Mouse (Mus musculus) thymus, postnatal 4 days (tissue): ENCODE data around the gene Slc27a3.
A peak's percentile ranks its signal among the peaks of the same experiment; 100 is the strongest.

Experiments used
- DNase-seq: peaks from one replicate; pipeline ENCODE4 v3.0.0; 2021

Gene Slc27a3

GRCm38 (mm10) chr3:90389511-90390490 is at the start of gene Slc27a3:
Gene Slc27a3 (minus strand): TSS chr3:90389938.
- DNase-seq, result no peak

GRCm38 (mm10) chr3:90437131-90437530 is 47.4 kb upstream of the Slc27a3 start:
- no peak for DNase-seq

GRCm38 (mm10) chr3:90434073-90434730 is 44.5 kb upstream of the Slc27a3 start:
- DNase-seq, result no peak

GRCm38 (mm10) chr3:90433381-90434020 is 43.8 kb upstream of the Slc27a3 start, which contains the start of gene Ints3:
Gene Ints3 (minus strand): TSS chr3:90433622.
- DNase-seq, result peak; percentile 97

- DNase-seq, result peak; percentile 66
Observed at GRCm38 (mm10) chr3:90432811-90433219, 43.1 kb upstream of the Slc27a3 start.

GRCm38 (mm10) chr3:90432348-90432747 is 42.6 kb upstream of the Slc27a3 start:
- no peak for DNase-seq

GRCm38 (mm10) chr3:90429576-90429975 is 39.8 kb upstream of the Slc27a3 start:
- DNase-seq, result no peak

- DNase-seq, result no peak
Observed at GRCm38 (mm10) chr3:90428186-90428585, 38.4 kb upstream of the Slc27a3 start.

GRCm38 (mm10) chr3:90427574-90427973 is 37.8 kb upstream of the Slc27a3 start:
- no peak for DNase-seq

- DNase-seq, result no peak
Observed at GRCm38 (mm10) chr3:90425499-90425898, 35.8 kb upstream of the Slc27a3 start.

- DNase-seq, result no peak
Observed at GRCm38 (mm10) chr3:90423549-90423948, 33.8 kb upstream of the Slc27a3 start.

GRCm38 (mm10) chr3:90420696-90421095 is 31.0 kb upstream of the Slc27a3 start:
- DNase-seq, result no peak

- no peak for DNase-seq
Observed at GRCm38 (mm10) chr3:90413011-90413396, 23.3 kb upstream of the Slc27a3 start.

GRCm38 (mm10) chr3:90412312-90413010 is 22.7 kb upstream of the Slc27a3 start:
- peak; percentile 82 for DNase-seq

GRCm38 (mm10) chr3:90408721-90409120 is 19.0 kb upstream of the Slc27a3 start:
- DNase-seq, result no peak

- no peak for DNase-seq
Observed at GRCm38 (mm10) chr3:90406414-90406813, 16.7 kb upstream of the Slc27a3 start.

GRCm38 (mm10) chr3:90404609-90405008 is 14.9 kb upstream of the Slc27a3 start:
- no peak for DNase-seq

GRCm38 (mm10) chr3:90404121-90404520 is 14.4 kb upstream of the Slc27a3 start:
- no peak for DNase-seq

GRCm38 (mm10) chr3:90400993-90401392 is 11.3 kb upstream of the Slc27a3 start:
- no peak for DNase-seq

GRCm38 (mm10) chr3:90395629-90396028 is 5.9 kb upstream of the Slc27a3 start:
- DNase-seq, result no peak

GRCm38 (mm10) chr3:90392661-90393060 is 2.9 kb upstream of the Slc27a3 start:
- DNase-seq, result no peak

- no peak for DNase-seq
Observed at GRCm38 (mm10) chr3:90391941-90392340, 2.2 kb upstream of the Slc27a3 start.

- no peak for DNase-seq
Observed at GRCm38 (mm10) chr3:90391004-90391403, 1.3 kb upstream of the Slc27a3 start.
